Mouse (Mus musculus) embryonic facial prominence, embryonic 11.5 days (tissue): ENCODE results near the gene H2-DMb1. TPM values are rescaled to one million over a fixed set of nuclear protein-coding genes. Genes with fewer than 3 reads are reported as not detected.
A peak's percentile ranks its signal among the peaks of the same experiment; 100 is the strongest.

Experiments used
- ATAC-seq: fragments of 200-750 bp; cut with Nextera tagmentation; replicated peaks from 2 replicates; pipeline ENCODE4 v1.8.0; 2017; ENCODE audit warnings: low read depth; ENCODE audit not compliant: insufficient number of reproducible peaks, low FRiP score, low TSS enrichment
- DNase-seq: peaks from one replicate; pipeline ENCODE4 v3.0.0-alpha.2; 2015; ENCODE audit warnings: low spot score
- H3K27ac ChIP-seq: fragments of 300-500 bp; sonication (generic); replicated peaks from 2 replicates; pipeline ENCODE4 v1.5.1; 2014; ENCODE audit warnings: mild to moderate bottlenecking, low read depth, low read length, control low read depth
- H3K27me3 ChIP-seq: fragments of 300-500 bp; sonication (generic); 2 replicates; pipeline ENCODE4 v1.6.1; 2014; ENCODE audit warnings: mild to moderate bottlenecking, low read length, moderate library complexity, mixed read lengths; ENCODE audit not compliant: control insufficient read depth, insufficient read depth
- H3K36me3 ChIP-seq: fragments of 300-500 bp; sonication (generic); replicated peaks from 2 replicates; pipeline ENCODE4 v1.6.1; 2014; ENCODE audit warnings: low read depth, mild to moderate bottlenecking, low read length, moderate library complexity, mixed read lengths; ENCODE audit not compliant: control insufficient read depth, insufficient read depth
- H3K4me1 ChIP-seq: fragments of 300-500 bp; sonication (generic); 2 replicates; pipeline ENCODE4 v1.6.1; 2014; ENCODE audit warnings: low read length, mixed read lengths; ENCODE audit not compliant: control insufficient read depth, insufficient read depth
- H3K4me2 ChIP-seq: fragments of 300-500 bp; sonication (generic); 2 replicates; pipeline ENCODE4 v1.6.1; 2014; ENCODE audit warnings: low read depth, mild to moderate bottlenecking, control low read depth, low read length, moderate library complexity
- H3K4me3 ChIP-seq: fragments of 300-500 bp; sonication (generic); 2 replicates; pipeline ENCODE4 v1.5.1; 2014; ENCODE audit warnings: low read depth, low read length, control low read depth
- H3K9ac ChIP-seq: fragments of 300-500 bp; sonication (generic); replicated peaks from 2 replicates; pipeline ENCODE4 v1.6.1; 2014; ENCODE audit warnings: mild to moderate bottlenecking, control low read depth, low read length
- H3K9me3 ChIP-seq: fragments of 300-500 bp; sonication (generic); replicated peaks from 2 replicates; pipeline ENCODE4 v1.6.1; 2016; ENCODE audit warnings: mild to moderate bottlenecking, low read length, inconsistent platforms, mixed read lengths; ENCODE audit not compliant: control insufficient read depth
- WGBS: fragments of 180-500 bp; shearing (Covaris S2); extraction: QIAGEN DNeasy Blood & Tissue Kit; methylation state at CpG from one replicate; pipeline ENCODE4 v1.1.7; 2014; 5-methylcytosine and 5-hydroxymethylcytosine counted together
- polyA plus RNA-seq: library from polyadenylated mRNA; unstranded; fragments of >200 nt; fragmentation: Nextera tagmentation; extraction: Ambion mirVana; gene quantifications from 2 replicates; pipeline ENCODE4 v1.2.1, GENCODE M21; 2014

H2-DMb1 gene
- polyA plus RNA-seq, 1 experiment from 2014 or later: 1.3 TPM

DNA sequence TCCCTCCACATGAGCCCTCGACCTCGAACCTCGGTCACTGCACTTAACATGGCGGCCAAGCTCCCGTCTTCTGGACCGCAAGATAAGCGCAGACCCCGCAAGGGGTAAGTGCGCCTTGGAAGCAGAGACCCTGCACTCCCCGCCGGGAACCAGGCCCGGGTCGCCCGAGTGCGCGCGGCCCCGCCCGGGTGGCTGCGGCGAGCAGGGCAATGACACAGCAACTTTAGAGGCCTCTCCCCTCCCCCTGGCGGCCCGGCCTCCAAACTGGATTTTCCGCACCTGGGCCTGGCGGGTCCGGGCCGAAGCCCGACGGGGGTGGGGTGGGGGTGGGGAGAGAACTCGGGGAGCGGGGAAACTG lies 32.1 kb upstream of the H2-DMb1 start:
- H3K27me3 ChIP-seq: no peaks in the 10 kb centered on the region
- H3K27ac ChIP-seq: peak overlapping the region; percentile 100
- peak; percentile 27 for ATAC-seq
- DNase-seq: no peak
- peaks cover 8% of the 10 kb centered on the region for H3K36me3 ChIP-seq
- peaks cover 6% of the 10 kb centered on the region; the same call in 1 of the 2 replicates for H3K4me1 ChIP-seq
- H3K4me2 ChIP-seq: peak overlapping the region; percentile 94
- peak overlapping the region; percentile 100 for H3K4me3 ChIP-seq
- no peaks in the 10 kb centered on the region for H3K9me3 ChIP-seq
- whole genome bisulfite sequencing: 1% methylated on average over 27 of the region's 31 CpGs
- H3K9ac ChIP-seq: peak overlapping the region; percentile 98

DNA sequence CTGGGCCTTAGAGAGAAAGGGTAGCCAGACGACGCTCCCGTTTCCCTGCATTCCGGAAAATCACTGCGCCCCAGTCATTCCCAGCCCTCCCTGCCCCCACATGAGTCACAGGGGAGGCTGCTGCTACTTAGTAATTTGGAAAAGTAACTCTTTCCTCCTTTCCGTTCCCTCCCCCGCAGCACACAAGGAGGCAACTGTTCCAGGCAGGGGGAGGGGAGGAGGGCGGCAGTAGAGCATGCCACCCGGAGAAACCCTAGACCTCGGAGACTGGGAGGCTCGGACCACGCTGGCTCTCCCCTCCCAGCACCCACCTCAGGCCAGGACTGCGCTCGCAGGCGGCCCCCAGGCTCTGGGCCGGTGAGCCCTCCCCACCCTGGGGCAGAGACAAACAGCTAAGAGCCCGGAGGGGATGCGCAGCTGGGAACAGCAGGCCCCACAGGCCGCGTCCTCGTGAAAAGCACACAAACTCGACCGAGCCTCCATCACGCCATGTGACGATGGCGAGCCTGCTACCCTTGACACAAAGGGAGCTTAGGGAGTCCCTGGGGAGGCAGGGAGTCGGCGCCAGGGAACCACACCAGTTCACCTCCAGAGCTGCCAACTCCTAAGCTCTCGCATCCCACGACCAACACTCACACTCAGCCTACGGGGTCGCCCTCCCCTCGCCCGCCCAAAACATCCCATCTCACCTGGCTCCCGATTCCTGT lies 31.5 kb upstream of the H2-DMb1 start:
- H3K4me2 ChIP-seq: peak overlapping the region; percentile 94
- under 1% methylated on average over 31 of the region's 35 CpGs for WGBS
- no peaks in the 10 kb centered on the region for H3K27me3 ChIP-seq
- peak overlapping the region; percentile 98 for H3K9ac ChIP-seq
- peak overlapping the region; percentile 100 for H3K27ac ChIP-seq
- peak; percentile 55 for ATAC-seq
- H3K4me1 ChIP-seq: peaks cover 5% of the 10 kb centered on the region; the same call in 1 of the 2 replicates
- H3K4me3 ChIP-seq: peak overlapping the region; percentile 100
- DNase-seq: peak; percentile 93
- H3K36me3 ChIP-seq: peaks cover 5% of the 10 kb centered on the region
- H3K9me3 ChIP-seq: no peaks in the 10 kb centered on the region

DNA sequence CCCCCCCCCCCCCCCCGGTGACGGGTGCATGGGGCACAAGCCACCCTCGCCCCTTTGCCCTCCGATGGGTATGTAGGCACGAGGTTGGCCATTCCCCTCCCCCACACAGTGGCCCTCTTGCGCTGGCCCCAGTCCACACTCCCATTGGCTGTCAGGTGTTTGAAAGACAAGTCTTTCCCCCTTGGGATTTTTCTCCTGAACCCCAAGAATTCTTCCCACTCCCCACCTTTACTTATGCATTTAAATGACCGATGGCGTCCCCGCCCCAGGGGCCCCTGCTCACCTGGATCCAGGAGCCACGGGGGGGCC lies 31.0 kb upstream of the H2-DMb1 start:
- H3K4me2 ChIP-seq: peak overlapping the region; percentile 94
- no peaks in the 10 kb centered on the region for H3K9me3 ChIP-seq
- peak overlapping the region; percentile 100 for H3K4me3 ChIP-seq
- 0 out of 2 replicates have a peak, but pooled peaks have one; percentile 10 for ATAC-seq
- peak overlapping the region; percentile 98 for H3K9ac ChIP-seq
- peak overlapping the region; percentile 100 for H3K27ac ChIP-seq
- peaks cover 5% of the 10 kb centered on the region for H3K36me3 ChIP-seq
- H3K27me3 ChIP-seq: no peaks in the 10 kb centered on the region
- peak; percentile 86 for DNase-seq
- no peaks in the 10 kb centered on the region for H3K4me1 ChIP-seq
- WGBS: 3% methylated on average over 8 of the region's 10 CpGs

DNA sequence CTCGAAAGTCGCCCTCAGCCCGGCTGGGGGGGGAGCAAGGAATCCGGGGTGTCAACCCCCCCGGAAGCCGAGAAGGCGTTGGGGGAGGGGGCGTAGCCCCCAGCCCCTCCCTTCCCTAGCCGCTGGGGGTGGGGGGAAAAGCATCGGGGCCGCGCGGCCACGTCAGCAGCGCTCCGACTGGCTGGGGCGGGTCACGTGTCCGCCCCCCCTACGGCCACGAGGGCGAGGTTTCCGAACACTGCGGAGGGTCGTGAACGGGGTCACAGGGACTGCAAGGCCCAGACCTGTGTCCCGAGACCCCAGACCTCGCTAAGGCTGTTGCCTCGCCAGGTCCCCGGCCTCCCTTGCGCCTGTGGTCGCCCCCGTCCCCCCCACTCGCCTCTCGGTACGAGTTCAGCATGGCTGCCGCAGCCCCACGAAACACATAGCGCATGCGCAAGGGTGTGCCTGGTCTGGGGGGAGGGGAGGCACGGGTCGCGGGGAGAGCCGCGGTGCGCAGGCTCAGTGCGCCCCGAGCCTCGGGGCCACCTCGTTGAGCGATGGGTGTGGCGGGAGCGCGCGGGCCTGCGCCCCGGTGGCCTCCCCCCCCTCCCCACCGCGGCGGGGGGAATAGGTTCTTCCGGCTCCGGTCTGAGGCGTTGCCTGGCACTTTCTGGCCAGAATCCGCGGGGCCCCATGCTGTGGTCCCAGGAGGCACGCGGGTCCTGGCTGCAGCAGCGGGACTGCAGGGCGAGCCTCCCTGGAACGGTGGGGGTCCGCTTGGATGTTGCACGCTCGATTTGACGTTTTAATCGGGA lies 30.5 kb upstream of the H2-DMb1 start, which contains the start of gene Brd2:
Brd2 (minus strand) TSS at position 447 of the 797 bp plus-strand sequence.
- peak within 1 kb of the TSS; percentile 100 for H3K27ac ChIP-seq
- ATAC-seq (peak; percentile 37), DNase-seq (peak; percentile 98)
- H3K9ac ChIP-seq: peak within 1 kb of the TSS; percentile 98
- peak within 1 kb of the TSS; percentile 94 for H3K4me2 ChIP-seq
- peaks cover 5% of the 10 kb centered on the region for H3K36me3 ChIP-seq
- no peaks in the 10 kb centered on the region for H3K27me3 ChIP-seq
- no peaks in the 10 kb centered on the region for H3K4me1 ChIP-seq
- WGBS: under 1% methylated on average over 57 of the region's 75 CpGs
- H3K4me3 ChIP-seq: peak within 1 kb of the TSS; percentile 100
- H3K9me3 ChIP-seq: no peaks in the 10 kb centered on the region

DNA sequence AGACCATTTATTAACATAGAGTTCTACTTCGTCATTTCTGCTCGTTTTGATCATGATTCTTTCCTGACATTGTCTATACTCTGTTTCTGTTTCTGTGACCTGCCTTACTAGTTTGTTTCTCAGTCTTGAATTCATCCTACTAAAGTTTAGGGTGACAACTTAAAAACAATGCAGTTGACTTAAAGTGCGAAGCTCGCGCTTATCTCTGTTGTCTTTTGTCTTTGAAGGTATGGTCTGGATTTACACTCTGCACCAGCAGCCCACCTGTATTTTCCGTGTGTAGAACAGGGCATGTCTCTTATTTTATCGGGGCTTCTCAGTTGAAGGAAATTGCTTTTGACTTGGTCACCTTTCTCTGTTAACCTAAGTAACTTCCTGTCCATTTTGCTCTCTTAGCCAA lies 29.8 kb upstream of the H2-DMb1 start:
- Histone ChIP-seq H3K9me3 (no peaks in the 10 kb centered on the region), H3K9ac (peak overlapping the region; percentile 98), H3K4me1 (no peaks in the 10 kb centered on the region), H3K27me3 (no peaks in the 10 kb centered on the region), H3K4me3 (peak overlapping the region; percentile 100), H3K36me3 (peaks cover 5% of the 10 kb centered on the region), H3K4me2 (peak overlapping the region; percentile 94), H3K27ac (peak overlapping the region; percentile 100)
- no peak for ATAC-seq
- no peak for DNase-seq
- WGBS: 3% methylated on average over 7 of the region's 7 CpGs

DNA sequence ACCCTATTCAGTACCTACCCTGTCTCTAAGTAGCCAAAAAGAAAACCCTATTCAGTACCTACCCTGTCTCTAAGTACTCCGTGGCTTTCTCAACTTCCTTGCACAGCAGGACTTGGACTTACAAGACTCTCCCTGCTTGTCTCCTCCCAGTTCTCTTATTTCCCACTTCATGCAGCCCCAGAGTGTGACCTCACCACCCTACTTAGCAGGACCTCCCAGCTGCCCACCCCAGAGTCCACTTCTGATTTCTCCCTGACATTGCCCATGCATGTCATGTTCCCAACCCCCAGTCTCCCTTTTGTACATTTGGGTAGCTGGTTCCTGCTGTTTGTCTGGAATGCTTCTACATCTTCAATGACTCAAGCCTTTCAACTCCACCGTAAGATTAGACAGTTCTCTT lies 29.4 kb upstream of the H2-DMb1 start:
- Histone ChIP-seq H3K27ac (peak overlapping the region; percentile 100), H3K9ac (peak overlapping the region; percentile 98), H3K4me3 (peak overlapping the region; percentile 100), H3K9me3 (no peaks in the 10 kb centered on the region), H3K4me1 (no peaks in the 10 kb centered on the region), H3K36me3 (peaks cover 3% of the 10 kb centered on the region), H3K4me2 (peak overlapping the region; percentile 94), H3K27me3 (no peaks in the 10 kb centered on the region)
- DNase-seq (peak; percentile 41), ATAC-seq (no peak)
- 13% methylated on average over 2 of the region's 2 CpGs for WGBS

DNA sequence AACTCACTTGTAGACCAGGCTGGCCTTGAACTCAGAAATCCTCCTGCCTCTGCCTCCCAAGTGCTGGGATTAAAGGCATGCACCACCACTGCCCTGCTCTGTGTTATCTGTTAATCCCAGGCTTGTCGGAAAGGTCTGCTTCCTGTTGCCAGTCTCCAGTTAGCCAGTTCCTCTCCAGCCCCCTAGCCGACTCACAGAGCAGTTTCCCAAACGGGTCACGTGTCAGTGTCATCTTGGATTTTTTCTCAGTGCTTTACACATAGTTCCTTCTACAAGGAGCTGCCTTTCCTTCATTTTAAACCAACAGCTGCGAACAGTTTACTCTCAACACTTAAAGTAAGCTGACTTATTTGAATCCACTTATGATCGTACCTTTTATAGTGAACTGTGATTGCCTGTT lies 28.2 kb upstream of the H2-DMb1 start:
- DNase-seq (no peak), ATAC-seq (no peak)
- WGBS: 84% methylated on average over 6 of the region's 6 CpGs
- no peak overlapping the region for H3K4me3 ChIP-seq
- no peaks in the 10 kb centered on the region for H3K4me1 ChIP-seq
- no peak overlapping the region for H3K4me2 ChIP-seq
- no peaks in the 10 kb centered on the region for H3K9me3 ChIP-seq
- no peak overlapping the region for H3K27ac ChIP-seq
- no peaks in the 10 kb centered on the region for H3K27me3 ChIP-seq
- H3K36me3 ChIP-seq: no peaks in the 10 kb centered on the region
- H3K9ac ChIP-seq: no peak overlapping the region

DNA sequence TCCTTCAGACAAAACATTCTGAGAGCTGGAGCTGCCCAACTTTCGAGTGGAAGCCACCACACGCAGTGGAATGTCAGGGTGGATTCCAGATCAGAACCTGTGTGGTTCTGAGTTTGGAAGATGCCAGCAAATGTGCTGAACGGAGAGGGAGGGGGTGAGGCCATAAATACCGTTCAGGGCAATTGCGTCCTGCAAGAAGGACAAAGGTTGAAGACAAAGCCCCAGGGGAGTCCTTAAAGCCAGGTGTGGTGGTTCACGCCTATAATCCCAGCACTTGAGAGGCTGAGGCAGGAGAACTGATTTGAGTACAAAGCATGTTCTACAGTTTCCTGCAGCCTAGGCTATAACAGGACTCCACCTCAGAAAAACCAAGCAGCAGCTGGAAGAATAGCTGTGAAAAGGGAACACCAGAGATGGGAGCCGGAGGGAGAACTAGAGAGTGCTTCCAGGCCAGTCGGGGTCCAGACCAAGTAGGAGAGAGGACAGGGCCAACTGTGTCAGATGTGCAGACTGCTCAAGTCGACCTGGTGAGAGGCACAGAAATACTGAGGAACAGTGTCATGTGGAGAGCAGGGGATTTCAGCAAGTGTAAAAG lies 25.9 kb upstream of the H2-DMb1 start:
- Histone ChIP-seq H3K4me3 (no peak overlapping the region), H3K36me3 (no peaks in the 10 kb centered on the region), H3K9me3 (no peaks in the 10 kb centered on the region), H3K27ac (no peak overlapping the region), H3K27me3 (no peaks in the 10 kb centered on the region), H3K9ac (no peak overlapping the region), H3K4me1 (no peaks in the 10 kb centered on the region), H3K4me2 (no peak overlapping the region)
- ATAC-seq: no peak
- no peak for DNase-seq
- 58% methylated on average over 9 of the region's 9 CpGs for WGBS
